Mouse (Mus musculus): ENCODE measurements around the gene Cep290. TPM values are rescaled to one million over a fixed set of nuclear protein-coding genes. Genes with fewer than 3 reads are reported as not detected.

Gene Cep290
- polyA plus RNA-seq, 1 experiment = 0.89 TPM

DNA sequence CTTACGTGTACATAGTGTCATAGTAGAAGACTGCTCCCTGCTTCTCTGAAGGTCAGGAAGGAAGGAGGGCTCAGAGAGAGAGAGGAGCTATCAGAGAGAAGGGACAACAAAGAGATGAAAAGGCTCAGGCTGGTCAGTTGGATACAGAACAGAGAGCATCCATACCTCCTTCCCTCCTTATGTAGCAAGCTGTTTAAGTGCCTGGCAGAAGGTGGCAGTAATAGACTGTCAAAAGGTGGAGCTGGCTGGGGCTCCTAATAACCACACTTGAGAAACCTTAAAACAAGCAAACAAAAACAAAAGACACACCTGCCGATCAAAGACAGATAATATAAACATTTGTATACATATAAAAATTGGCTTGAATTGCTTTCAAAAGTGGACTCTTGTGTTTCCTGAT, 116.9 kb downstream of the Cep290 start:
- Histone ChIP-seq H3ac (ENCODE audit: control insufficient read depth, insufficient read length) (no peak overlapping the region), H3K79me2 (ENCODE audit: control insufficient read depth, insufficient read depth) (no peaks in the 10 kb centered on the region), H3K4me2 (ENCODE audit: low read depth) (no peak overlapping the region), H3K4me3 (no peak overlapping the region), H3K27me3 (ENCODE audit: control insufficient read depth, insufficient read depth, insufficient read length) (no peaks in the 10 kb centered on the region), H3K36me3 (ENCODE audit: control insufficient read depth, insufficient read depth) (no peaks in the 10 kb centered on the region)
- TF ChIP-seq REST (IDR thresholded peaks at IDR 0.05; ENCODE audit: insufficient read depth, insufficient read length) = no peak
- TF ChIP-seq POLR2A (IDR thresholded peaks at IDR 0.05; ENCODE audit: insufficient read length, low read depth) = no peak
- TF ChIP-seq MAX (IDR thresholded peaks at IDR 0.05; ENCODE audit: low read depth) = no peak
- no peak for TF ChIP-seq MYOD1 (IDR thresholded peaks at IDR 0.05; ENCODE audit: control insufficient read depth in 1 of 3, insufficient read length in 2 of 3, low read depth in 2 of 3)
- TF ChIP-seq TCF12 (IDR thresholded peaks at IDR 0.05; ENCODE audit: insufficient read depth, poor library complexity, severe bottlenecking) = no peak
- TF ChIP-seq MYOG (IDR thresholded peaks at IDR 0.05; ENCODE audit: control insufficient read depth in 1 of 3, insufficient read depth in 1 of 3, insufficient read length in 2 of 3, low read depth in 2 of 3) = no peak

DNA sequence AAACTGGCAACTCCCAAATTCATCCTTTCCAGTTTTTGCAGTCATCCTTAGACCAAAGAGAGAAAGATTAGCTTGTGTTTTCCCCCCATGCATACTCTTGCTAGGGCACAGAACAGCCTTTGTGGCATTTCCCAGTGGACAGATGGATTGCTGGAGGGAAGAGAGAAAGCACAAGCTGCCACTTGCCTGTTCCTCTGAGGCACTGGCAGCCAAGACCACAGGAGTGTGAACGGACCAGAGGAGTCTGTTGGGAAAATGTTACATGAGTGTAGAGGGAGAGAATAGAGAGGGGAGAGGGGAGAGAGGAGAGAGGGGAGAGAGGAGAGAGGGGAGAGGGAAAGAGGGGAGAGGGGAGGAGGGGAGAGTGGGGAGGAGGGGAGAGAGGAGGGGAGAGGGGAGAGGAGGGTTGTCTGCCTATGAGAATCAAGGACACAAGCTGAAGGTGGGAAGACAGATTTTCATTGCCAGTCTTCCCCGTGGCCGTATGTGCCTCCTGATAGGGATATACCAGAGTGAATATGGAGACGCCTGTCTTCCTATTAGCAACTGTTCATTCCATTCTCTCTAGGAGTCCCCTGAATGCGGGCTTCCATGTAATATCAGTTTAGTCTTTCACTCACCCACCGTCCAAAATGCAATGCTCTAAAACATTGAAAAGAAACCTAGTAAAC, 130.0 kb downstream of the Cep290 start:
- no peak for TF ChIP-seq TCF12 (IDR thresholded peaks at IDR 0.05; ENCODE audit: insufficient read depth, poor library complexity, severe bottlenecking)
- no peak for TF ChIP-seq MYOD1 (IDR thresholded peaks at IDR 0.05; ENCODE audit: control insufficient read depth in 1 of 3, insufficient read length in 2 of 3, low read depth in 2 of 3)
- no peak for TF ChIP-seq REST (IDR thresholded peaks at IDR 0.05; ENCODE audit: insufficient read depth, insufficient read length)
- H3K4me2 ChIP-seq (ENCODE audit: low read depth) = no peak overlapping the region
- no peak overlapping the region for H3ac ChIP-seq (ENCODE audit: control insufficient read depth, insufficient read length)
- H3K4me3 ChIP-seq = no peak overlapping the region
- no peaks in the 10 kb centered on the region for H3K79me2 ChIP-seq (ENCODE audit: control insufficient read depth, insufficient read depth)
- no peaks in the 10 kb centered on the region for H3K27me3 ChIP-seq (ENCODE audit: control insufficient read depth, insufficient read depth, insufficient read length)
- no peaks in the 10 kb centered on the region for H3K36me3 ChIP-seq (ENCODE audit: control insufficient read depth, insufficient read depth)

DNA sequence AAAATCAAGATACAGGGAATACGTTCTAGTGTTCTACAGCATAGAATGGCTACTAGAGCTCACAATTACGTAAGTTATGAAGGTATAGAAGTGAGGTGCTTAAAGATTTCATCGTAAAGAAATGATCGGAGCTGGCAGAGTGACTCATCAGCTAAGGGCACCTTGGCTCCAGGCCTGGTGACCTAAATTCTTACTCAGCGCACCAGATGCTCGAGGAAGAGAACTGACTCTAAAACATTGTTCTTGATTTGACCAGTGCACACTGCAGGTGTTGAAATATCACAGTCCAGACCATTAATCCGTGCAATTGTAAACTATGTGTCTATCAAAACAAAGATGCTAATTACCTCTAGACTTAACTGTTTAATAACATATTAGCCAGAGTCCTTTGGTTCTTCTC, 132.1 kb downstream of the Cep290 start:
- TF ChIP-seq TCF3 (IDR thresholded peaks at IDR 0.05; ENCODE audit: insufficient read length, low read depth) (no peak), MYOD1 (IDR thresholded peaks at IDR 0.05; ENCODE audit: control insufficient read depth in 1 of 3, insufficient read length in 2 of 3, low read depth in 2 of 3) (no peak), SRF (IDR thresholded peaks at IDR 0.05; ENCODE audit: control insufficient read depth, insufficient read length, low read depth) (no peak), TCF12 (IDR thresholded peaks at IDR 0.05; ENCODE audit: insufficient read depth, poor library complexity, severe bottlenecking) (no peak), REST (IDR thresholded peaks at IDR 0.05; ENCODE audit: insufficient read depth, insufficient read length) (no peak), CEBPB (IDR thresholded peaks at IDR 0.05; ENCODE audit: insufficient read depth, poor library complexity, severe bottlenecking) (no peak), MAX (IDR thresholded peaks at IDR 0.05; ENCODE audit: low read depth) (no peak), MYOG (IDR thresholded peaks at IDR 0.05; ENCODE audit: control insufficient read depth in 1 of 3, insufficient read depth in 1 of 3, insufficient read length in 2 of 3, low read depth in 2 of 3) (no peak), POLR2AphosphoS2 (IDR thresholded peaks at IDR 0.05; ENCODE audit: insufficient read length, low read depth) (no peak), USF1 (IDR thresholded peaks at IDR 0.05; ENCODE audit: low read depth) (no peak), E2F4 (IDR thresholded peaks at IDR 0.05; ENCODE audit: insufficient read depth) (no peak), POLR2A (IDR thresholded peaks at IDR 0.05; ENCODE audit: insufficient read length, low read depth) (no peak)
- H3ac ChIP-seq (ENCODE audit: control insufficient read depth, insufficient read length) = no peak overlapping the region
- no peaks in the 10 kb centered on the region for H3K36me3 ChIP-seq (ENCODE audit: control insufficient read depth, insufficient read depth)
- H3K4me3 ChIP-seq = no peak overlapping the region
- H3K79me2 ChIP-seq (ENCODE audit: control insufficient read depth, insufficient read depth) = no peaks in the 10 kb centered on the region
- H3K27me3 ChIP-seq (ENCODE audit: control insufficient read depth, insufficient read depth, insufficient read length) = no peaks in the 10 kb centered on the region
- H3K4me2 ChIP-seq (ENCODE audit: low read depth) = no peak overlapping the region

DNA sequence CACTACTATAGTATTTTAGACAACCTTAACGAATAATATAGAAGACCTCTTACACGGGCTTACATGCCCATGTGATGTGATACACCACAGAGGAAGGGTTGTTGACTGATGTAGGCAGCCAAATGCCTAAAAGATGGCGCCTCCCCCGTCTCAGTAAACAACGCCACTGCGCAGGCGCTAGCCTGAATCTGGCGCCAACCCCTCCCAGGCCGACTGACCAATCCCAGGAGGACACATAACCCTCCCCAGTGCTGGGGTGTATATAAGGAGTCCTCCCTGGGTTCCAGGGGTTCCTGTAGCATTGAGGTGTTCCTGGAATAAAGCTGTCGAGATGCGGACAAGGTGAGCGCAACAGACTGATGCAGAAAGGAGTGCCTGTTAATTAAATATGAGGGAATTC, 132.7 kb downstream of the Cep290 start:
- H3K36me3 ChIP-seq (ENCODE audit: control insufficient read depth, insufficient read depth) = no peaks in the 10 kb centered on the region
- TF ChIP-seq MYOD1 (IDR thresholded peaks at IDR 0.05; ENCODE audit: control insufficient read depth in 1 of 3, insufficient read length in 2 of 3, low read depth in 2 of 3) (no peak), E2F4 (IDR thresholded peaks at IDR 0.05; ENCODE audit: insufficient read depth) (no peak), CEBPB (IDR thresholded peaks at IDR 0.05; ENCODE audit: insufficient read depth, poor library complexity, severe bottlenecking) (no peak), POLR2AphosphoS2 (IDR thresholded peaks at IDR 0.05; ENCODE audit: insufficient read length, low read depth) (no peak), MYOG (IDR thresholded peaks at IDR 0.05; ENCODE audit: control insufficient read depth in 1 of 3, insufficient read depth in 1 of 3, insufficient read length in 2 of 3, low read depth in 2 of 3) (no peak), USF1 (IDR thresholded peaks at IDR 0.05; ENCODE audit: low read depth) (no peak), TCF3 (IDR thresholded peaks at IDR 0.05; ENCODE audit: insufficient read length, low read depth) (no peak), MAX (IDR thresholded peaks at IDR 0.05; ENCODE audit: low read depth) (no peak), REST (IDR thresholded peaks at IDR 0.05; ENCODE audit: insufficient read depth, insufficient read length) (no peak), SRF (IDR thresholded peaks at IDR 0.05; ENCODE audit: control insufficient read depth, insufficient read length, low read depth) (no peak), POLR2A (IDR thresholded peaks at IDR 0.05; ENCODE audit: insufficient read length, low read depth) (no peak), TCF12 (IDR thresholded peaks at IDR 0.05; ENCODE audit: insufficient read depth, poor library complexity, severe bottlenecking) (no peak)
- H3K4me2 ChIP-seq (ENCODE audit: low read depth) = no peak overlapping the region
- no peak overlapping the region for H3ac ChIP-seq (ENCODE audit: control insufficient read depth, insufficient read length)
- no peak overlapping the region for H3K4me3 ChIP-seq
- H3K27me3 ChIP-seq (ENCODE audit: control insufficient read depth, insufficient read depth, insufficient read length) = no peaks in the 10 kb centered on the region
- no peaks in the 10 kb centered on the region for H3K79me2 ChIP-seq (ENCODE audit: control insufficient read depth, insufficient read depth)

DNA sequence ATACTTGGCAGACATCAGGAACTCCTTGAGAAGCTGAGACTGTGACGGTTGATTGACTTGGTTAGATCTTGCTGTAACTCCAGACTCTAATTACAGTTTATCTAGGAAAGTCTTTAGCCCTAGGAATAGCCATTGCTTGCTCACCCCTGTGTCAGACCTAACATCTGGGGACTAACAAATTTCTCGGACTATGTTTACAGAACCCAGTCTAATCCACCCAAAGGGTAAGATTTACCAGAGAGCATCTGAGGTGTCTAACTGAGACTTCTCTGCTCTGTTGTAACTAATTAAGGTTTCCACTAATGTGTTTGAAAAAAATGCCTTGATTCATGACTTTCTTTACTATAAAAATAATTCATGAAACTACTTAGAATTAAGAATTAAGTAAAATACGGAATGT, 135.1 kb downstream of the Cep290 start:
- Histone ChIP-seq H3K36me3 (ENCODE audit: control insufficient read depth, insufficient read depth) (no peaks in the 10 kb centered on the region), H3K79me2 (ENCODE audit: control insufficient read depth, insufficient read depth) (no peaks in the 10 kb centered on the region), H3K4me3 (no peak overlapping the region), H3ac (ENCODE audit: control insufficient read depth, insufficient read length) (no peak overlapping the region), H3K27me3 (ENCODE audit: control insufficient read depth, insufficient read depth, insufficient read length) (no peaks in the 10 kb centered on the region), H3K4me2 (ENCODE audit: low read depth) (no peak overlapping the region)
- TF ChIP-seq POLR2AphosphoS2 (IDR thresholded peaks at IDR 0.05; ENCODE audit: insufficient read length, low read depth) = no peak
- TF ChIP-seq REST (IDR thresholded peaks at IDR 0.05; ENCODE audit: insufficient read depth, insufficient read length) = no peak
- no peak for TF ChIP-seq MYOG (IDR thresholded peaks at IDR 0.05; ENCODE audit: control insufficient read depth in 1 of 3, insufficient read depth in 1 of 3, insufficient read length in 2 of 3, low read depth in 2 of 3)
- TF ChIP-seq CEBPB (IDR thresholded peaks at IDR 0.05; ENCODE audit: insufficient read depth, poor library complexity, severe bottlenecking) = no peak
- no peak for TF ChIP-seq USF1 (IDR thresholded peaks at IDR 0.05; ENCODE audit: low read depth)
- no peak for TF ChIP-seq POLR2A (IDR thresholded peaks at IDR 0.05; ENCODE audit: insufficient read length, low read depth)
- no peak for TF ChIP-seq E2F4 (IDR thresholded peaks at IDR 0.05; ENCODE audit: insufficient read depth)
- TF ChIP-seq TCF3 (IDR thresholded peaks at IDR 0.05; ENCODE audit: insufficient read length, low read depth) = no peak
- no peak for TF ChIP-seq MYOD1 (IDR thresholded peaks at IDR 0.05; ENCODE audit: control insufficient read depth in 1 of 3, insufficient read length in 2 of 3, low read depth in 2 of 3)
